Mouse (Mus musculus) midbrain, embryonic 11.5 days (tissue): ENCODE measurements around the gene Mid2. TPM values are rescaled to one million over a fixed set of nuclear protein-coding genes. Genes with fewer than 3 reads are reported as not detected.
A peak's percentile ranks its signal among the peaks of the same experiment; 100 is the strongest.
"Not testable (repeated sequence)": the region's sequence is repeated elsewhere in the genome, so short reads cannot be mapped to it uniquely, and the experiment has no call there.

Source experiments
- ATAC-seq: fragments of 200-750 bp; cut with Nextera tagmentation; 2 replicates; pipeline ENCODE4 v1.8.0; 2017; ENCODE audit warnings: moderate TSS enrichment, moderate library complexity; ENCODE audit not compliant: low FRiP score
- DNase-seq: peaks from one replicate; pipeline ENCODE4 v3.0.0; 2015; ENCODE audit warnings: low spot score; ENCODE audit errors: missing footprints
- H3K27ac ChIP-seq: fragments of 300-500 bp; sonication (generic); 2 replicates; pipeline ENCODE4 v1.5.1; 2014; ENCODE audit warnings: low read depth, low read length
- H3K27me3 ChIP-seq: fragments of 300-500 bp; sonication (generic); 2 replicates; pipeline ENCODE4 v1.6.1; 2014; ENCODE audit warnings: mild to moderate bottlenecking, low read length, moderate library complexity, mixed read lengths; ENCODE audit not compliant: control insufficient read depth, insufficient read depth
- H3K36me3 ChIP-seq: fragments of 300-500 bp; sonication (generic); 2 replicates; pipeline ENCODE4 v1.6.1; 2014; ENCODE audit warnings: mild to moderate bottlenecking, low read length, moderate library complexity, mixed read lengths; ENCODE audit not compliant: control insufficient read depth, insufficient read depth
- H3K4me1 ChIP-seq: fragments of 300-500 bp; sonication (generic); 2 replicates; pipeline ENCODE4 v1.6.1; 2014; ENCODE audit warnings: low read length; ENCODE audit not compliant: control insufficient read depth, insufficient read depth
- H3K4me2 ChIP-seq: fragments of 300-500 bp; sonication (generic); 2 replicates; pipeline ENCODE4 v1.6.1; 2014; ENCODE audit warnings: mild to moderate bottlenecking, moderate library complexity
- H3K4me3 ChIP-seq: fragments of 300-500 bp; sonication (generic); 2 replicates; pipeline ENCODE4 v1.5.1; 2014; ENCODE audit warnings: low read depth, low read length
- H3K9ac ChIP-seq: fragments of 300-500 bp; sonication (generic); 2 replicates; pipeline ENCODE4 v1.6.1; 2014; ENCODE audit warnings: low read length
- H3K9me3 ChIP-seq: fragments of 300-500 bp; sonication (generic); 2 replicates; pipeline ENCODE4 v1.6.1; 2016; ENCODE audit warnings: low read length; ENCODE audit not compliant: control insufficient read depth
- WGBS: fragments of 180-500 bp; shearing (Covaris S2); extraction: QIAGEN DNeasy Blood & Tissue Kit; methylation state at CpG from one replicate; pipeline ENCODE4 v1.1.7; 2014; 5-methylcytosine and 5-hydroxymethylcytosine counted together
- polyA plus RNA-seq: library from polyadenylated mRNA; unstranded; fragments of >200 nt; fragmentation: Nextera tagmentation; extraction: Ambion mirVana; gene quantifications from 2 replicates; pipeline ENCODE4 v1.2.1, GENCODE M21; 2014

Mid2 gene
- polyA plus RNA-seq, 1 experiment from 2014 or later = 3.2 TPM

- H3K4me1 ChIP-seq, ATAC-seq, H3K9me3 ChIP-seq, H3K27ac ChIP-seq, H3K36me3 ChIP-seq, H3K27me3 ChIP-seq, H3K4me3 ChIP-seq, H3K4me2 ChIP-seq, DNase-seq, H3K9ac ChIP-seq: not testable (repeated sequence)
- WGBS = 41% methylated on average over 6 of the region's 7 CpGs
Observed at GRCm38 (mm10) chrX:140697872-140698463, 33.6 kb downstream of the Mid2 start.

GRCm38 (mm10) chrX:140703224-140703623 lies 38.8 kb downstream of the Mid2 start:
- H3K4me1 ChIP-seq = no peaks in the 10 kb centered on the region
- H3K4me3 ChIP-seq = no peak overlapping the region
- no peak overlapping the region for H3K27ac ChIP-seq
- H3K27me3 ChIP-seq = peaks cover 2% of the 10 kb centered on the region; the same call in 1 of the 2 replicates
- WGBS = 100% methylated on average over 1 of the region's 1 CpGs
- no peak overlapping the region for H3K4me2 ChIP-seq
- no peak for DNase-seq
- no peaks in the 10 kb centered on the region for H3K9me3 ChIP-seq
- ATAC-seq = no peak
- no peaks in the 10 kb centered on the region for H3K36me3 ChIP-seq
- H3K9ac ChIP-seq = no peak overlapping the region

- DNase-seq (no peak), ATAC-seq (no peak)
- Histone ChIP-seq H3K27me3 (no peaks in the 10 kb centered on the region; the same call in 1 of the 2 replicates), H3K4me1 (no peaks in the 10 kb centered on the region), H3K27ac (no peak overlapping the region), H3K9ac (no peak overlapping the region), H3K4me3 (no peak overlapping the region), H3K4me2 (no peak overlapping the region), H3K36me3 (no peaks in the 10 kb centered on the region), H3K9me3 (no peaks in the 10 kb centered on the region)
- WGBS = 80% methylated on average over 4 of the region's 4 CpGs
Observed at GRCm38 (mm10) chrX:140706077-140706476, 41.7 kb downstream of the Mid2 start.

GRCm38 (mm10) chrX:140722400-140722799 lies 58.0 kb downstream of the Mid2 start:
- H3K4me1 ChIP-seq = no peaks in the 10 kb centered on the region
- H3K9me3 ChIP-seq = no peaks in the 10 kb centered on the region
- 47% methylated on average over 4 of the region's 4 CpGs for WGBS
- ATAC-seq (no peak), DNase-seq (peak; percentile 86)
- H3K27me3 ChIP-seq = peaks cover 2% of the 10 kb centered on the region; the same call in 1 of the 2 replicates
- no peak overlapping the region for H3K4me2 ChIP-seq
- no peak overlapping the region for H3K4me3 ChIP-seq
- H3K36me3 ChIP-seq = no peaks in the 10 kb centered on the region
- H3K9ac ChIP-seq = no peak overlapping the region
- H3K27ac ChIP-seq = no peak overlapping the region

GRCm38 (mm10) chrX:140738986-140739385 lies 74.6 kb downstream of the Mid2 start:
- Histone ChIP-seq H3K27ac (no peak overlapping the region), H3K27me3 (peaks cover 3% of the 10 kb centered on the region; the same call in 1 of the 2 replicates), H3K9me3 (no peaks in the 10 kb centered on the region), H3K9ac (no peak overlapping the region), H3K4me3 (no peak overlapping the region), H3K36me3 (no peaks in the 10 kb centered on the region), H3K4me2 (no peak overlapping the region), H3K4me1 (no peaks in the 10 kb centered on the region)
- DNase-seq (no peak), ATAC-seq (no peak)

- no peaks in the 10 kb centered on the region; the same call in 1 of the 2 replicates for H3K27me3 ChIP-seq
Observed at GRCm38 (mm10) chrX:140743213-140743612, 78.8 kb downstream of the Mid2 start.

GRCm38 (mm10) chrX:140769794-140770193 lies 105.4 kb downstream of the Mid2 start:
- H3K36me3 ChIP-seq = no peaks in the 10 kb centered on the region
- H3K4me3 ChIP-seq = no peak overlapping the region
- H3K9ac ChIP-seq = no peak overlapping the region
- ATAC-seq (no peak), DNase-seq (no peak)
- no peaks in the 10 kb centered on the region for H3K4me1 ChIP-seq
- no peaks in the 10 kb centered on the region for H3K9me3 ChIP-seq
- H3K27ac ChIP-seq = no peak overlapping the region
- H3K27me3 ChIP-seq = peaks cover 2% of the 10 kb centered on the region
- 74% methylated on average over 1 of the region's 1 CpGs for WGBS
- no peak overlapping the region for H3K4me2 ChIP-seq

More at GRCm38 (mm10) chrX:140743213-140743612, 78.8 kb downstream of the Mid2 start:
- no peak overlapping the region for H3K27ac ChIP-seq
- no peak overlapping the region for H3K4me3 ChIP-seq
- ATAC-seq = no peak
- WGBS = 68% methylated on average over 5 of the region's 5 CpGs
- no peaks in the 10 kb centered on the region for H3K36me3 ChIP-seq
- no peak overlapping the region for H3K4me2 ChIP-seq
- H3K9me3 ChIP-seq = no peaks in the 10 kb centered on the region
- no peak overlapping the region for H3K9ac ChIP-seq
- no peaks in the 10 kb centered on the region for H3K4me1 ChIP-seq
- DNase-seq = no peak

- no peak overlapping the region for H3K27ac ChIP-seq
- no peak overlapping the region for H3K9ac ChIP-seq
- no peaks in the 10 kb centered on the region for H3K4me1 ChIP-seq
- ATAC-seq = no peak
- no peaks in the 10 kb centered on the region for H3K36me3 ChIP-seq
- no peak overlapping the region for H3K4me3 ChIP-seq
- no peak overlapping the region for H3K4me2 ChIP-seq
- WGBS = 87% methylated on average over 1 of the region's 2 CpGs
- no peak for DNase-seq
- H3K9me3 ChIP-seq = no peaks in the 10 kb centered on the region
- peaks cover 20% of the 10 kb centered on the region for H3K27me3 ChIP-seq
Observed at GRCm38 (mm10) chrX:140805340-140805739, 140.9 kb downstream of the Mid2 start.

GRCm38 (mm10) chrX:140813312-140814006 lies 149.1 kb downstream of the Mid2 start, which contains the start of gene Tex13b:
Gene Tex13b, minus strand, starts transcription at chrX:140813433.
- Histone ChIP-seq H3K4me3 (no peak within 1 kb of the TSS), H3K27me3 (peaks cover 1% of the 10 kb centered on the region)
- WGBS = 94% methylated on average over 22 of the region's 22 CpGs

More at GRCm38 (mm10) chrX:140813312-140814006, 149.1 kb downstream of the Mid2 start, which contains the start of gene Tex13b:
- ATAC-seq (no peak), DNase-seq (no peak)
- H3K9ac ChIP-seq = no peak within 1 kb of the TSS
- H3K27ac ChIP-seq = no peak within 1 kb of the TSS
- H3K9me3 ChIP-seq = no peaks in the 10 kb centered on the region
- H3K36me3 ChIP-seq = no peaks in the 10 kb centered on the region
- H3K4me2 ChIP-seq = no peak within 1 kb of the TSS
- no peaks in the 10 kb centered on the region for H3K4me1 ChIP-seq
